Mouse (Mus musculus) G1E (cell line): ENCODE data around the gene Fam43a. TPM values are rescaled to one million over a fixed set of nuclear protein-coding genes. Genes with fewer than 3 reads are reported as not detected.

Source experiments
- ATAC-seq: 2 replicates; pipeline ENCODE4 v1.8.0; 2016; ENCODE audit warnings: mild to moderate bottlenecking; ENCODE audit not compliant: insufficient number of reproducible peaks, poor library complexity, low FRiP score, severe bottlenecking; ENCODE audit errors: extremely low read depth
- DNase-seq: peaks from one replicate; pipeline ENCODE4 v3.0.0; 2012; ENCODE audit warnings: low spot score
- H3K27me3 ChIP-seq: 2 replicates; pipeline ENCODE4 v1.6.1; 2012; ENCODE audit warnings: mild to moderate bottlenecking, low read length, inconsistent platforms; ENCODE audit not compliant: insufficient read depth
- H3K36me3 ChIP-seq: replicated peaks from 2 replicates; pipeline ENCODE3; 2012; ENCODE audit warnings: mild to moderate bottlenecking, inconsistent platforms
- H3K4me1 ChIP-seq: 2 replicates; pipeline ENCODE4 v1.6.1; 2012; ENCODE audit warnings: low read depth, low read length, inconsistent platforms, mixed read lengths; ENCODE audit not compliant: insufficient read depth
- H3K4me3 ChIP-seq: 2 replicates; pipeline ENCODE4 v1.5.1; 2012; ENCODE audit warnings: low read depth, mild to moderate bottlenecking, inconsistent platforms, low read length, moderate library complexity, mixed read lengths
- H3K9me3 ChIP-seq: replicated peaks from 2 replicates; pipeline ENCODE4 v1.6.1; 2012; ENCODE audit warnings: inconsistent platforms
- CTCF ChIP-seq: IDR thresholded peaks from 2 replicates; pipeline ENCODE4 v1.5.1; 2012; ENCODE audit warnings: low read depth, low read length, inconsistent platforms, mixed read lengths
- GATA1 ChIP-seq: IDR thresholded peaks from 2 replicates; pipeline ENCODE4 v1.6.1; 2012; ENCODE audit warnings: borderline replicate concordance, low read length, inconsistent platforms, mixed read lengths
- GATA2 ChIP-seq: IDR thresholded peaks from 2 replicates; pipeline ENCODE4 v1.6.1; 2012; ENCODE audit warnings: low read depth, low read length, inconsistent platforms, borderline replicate concordance
- POLR2AphosphoS5 ChIP-seq: IDR thresholded peaks from 2 replicates; pipeline ENCODE4 v1.6.1; 2012; ENCODE audit warnings: low read depth, low read length, inconsistent platforms; ENCODE audit not compliant: insufficient replicate concordance
- TAL1 ChIP-seq: conservative IDR thresholded peaks from 2 replicates; pipeline ENCODE4 v1.6.1; 2012; ENCODE audit warnings: low read depth, low read length, inconsistent platforms, mixed read lengths
- polyA plus RNA-seq: library from polyadenylated mRNA; stranded (reverse); fragments of >175 nt; gene quantifications from 2 replicates; pipeline ENCODE4 v1.2.3, GENCODE M21; 2012
- total RNA-seq, 2 experiments: library from RNA; stranded (forward) in 1 of 2; stranded (reverse) in 1 of 2; fragments of 200-1000 nt in 1 of 2; fragments of >200 nt in 1 of 2; fragmentation: Nextera tagmentation in 1 of 2; gene quantifications; 2 replicates each; pipeline ENCODE4 v1.2.3; 2014 to 2017

Gene Fam43a
- total and polyA plus RNA-seq, 3 experiments: 0.01 TPM; not detected in 2

DNA sequence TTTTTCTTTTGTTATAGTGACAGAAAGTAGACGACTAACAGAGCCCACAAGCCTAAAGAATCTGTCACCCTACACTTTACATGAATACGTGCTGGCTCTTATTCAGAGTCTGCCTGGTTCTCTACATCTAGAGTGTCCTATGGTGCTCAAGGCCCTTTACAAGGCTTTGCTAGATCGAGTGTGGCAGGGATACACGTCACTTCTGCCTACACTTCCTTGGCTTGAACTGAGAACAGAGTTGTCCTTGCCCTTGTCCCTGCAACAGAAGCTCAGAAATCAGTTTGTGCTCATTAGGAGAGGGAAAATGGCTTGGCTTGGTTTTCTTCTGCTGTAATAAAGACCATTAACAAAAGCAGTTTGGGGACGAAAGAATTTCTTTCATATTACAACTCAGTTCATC is 11.8 kb downstream of the Fam43a start:
- no peaks in the 10 kb centered on the region for H3K36me3 ChIP-seq
- H3K4me1 ChIP-seq: no peaks in the 10 kb centered on the region
- no peak for ATAC-seq
- H3K9me3 ChIP-seq: no peaks in the 10 kb centered on the region
- H3K27me3 ChIP-seq: peaks cover 26% of the 10 kb centered on the region
- DNase-seq: no peak
- TF ChIP-seq GATA1: no peak
- no peak for TF ChIP-seq TAL1
- TF ChIP-seq POLR2AphosphoS5: no peak
- no peak for TF ChIP-seq CTCF
- no peak for TF ChIP-seq GATA2
- H3K4me3 ChIP-seq: no peak overlapping the region

DNA sequence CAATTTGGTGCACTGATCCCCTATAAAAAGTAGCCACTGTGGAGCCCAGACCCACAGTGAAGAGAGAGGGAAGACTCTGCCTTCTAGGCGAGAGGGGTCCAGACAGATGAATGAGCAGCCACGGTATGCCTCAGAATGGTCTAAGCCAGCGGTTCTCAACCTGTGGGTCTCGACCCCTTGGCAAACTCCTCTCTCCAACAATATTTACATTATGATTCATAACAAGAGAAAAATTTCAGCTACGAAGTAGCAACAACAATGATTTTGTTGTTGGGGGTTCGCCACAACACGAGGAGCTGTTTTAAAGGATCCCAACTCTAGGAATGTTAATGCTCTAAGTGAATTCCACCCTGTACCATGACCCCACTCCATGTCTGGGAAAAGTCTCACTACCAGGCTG is 13.6 kb downstream of the Fam43a start:
- ATAC-seq: no peak
- no peaks in the 10 kb centered on the region for H3K4me1 ChIP-seq

DNA sequence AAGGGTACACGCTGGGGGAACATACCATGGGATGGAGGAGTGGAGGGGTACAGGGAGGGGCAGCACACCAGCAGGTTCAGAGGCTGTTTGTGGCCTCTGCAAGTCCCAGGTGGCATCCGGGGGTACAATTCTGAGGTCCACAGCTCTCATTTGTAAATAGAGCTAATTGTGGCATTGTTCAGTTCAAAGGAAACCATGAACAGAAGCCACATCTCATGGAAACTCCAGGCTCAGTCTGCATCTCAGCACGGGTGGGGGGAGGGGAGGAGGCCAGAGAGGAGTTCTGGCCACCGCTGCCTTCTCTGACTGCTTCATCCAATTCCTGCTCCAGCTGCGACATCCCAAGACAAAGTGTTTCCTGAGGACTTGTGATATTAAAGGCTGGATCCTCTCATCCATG is 14.6 kb downstream of the Fam43a start:
- Histone ChIP-seq H3K9me3 (no peaks in the 10 kb centered on the region), H3K36me3 (no peaks in the 10 kb centered on the region), H3K4me1 (no peaks in the 10 kb centered on the region), H3K4me3 (no peak overlapping the region), H3K27me3 (peaks cover 25% of the 10 kb centered on the region)
- ATAC-seq (no peak), DNase-seq (no peak)
- no peak for TF ChIP-seq GATA1
- TF ChIP-seq CTCF: no peak
- TF ChIP-seq TAL1: no peak
- TF ChIP-seq GATA2: no peak
- no peak for TF ChIP-seq POLR2AphosphoS5

More for the DNA sequence above, 13.6 kb downstream of the Fam43a start:
- DNase-seq: no peak
- H3K27me3 ChIP-seq: peaks cover 24% of the 10 kb centered on the region
- H3K4me3 ChIP-seq: no peak overlapping the region
- no peaks in the 10 kb centered on the region for H3K36me3 ChIP-seq
- no peaks in the 10 kb centered on the region for H3K9me3 ChIP-seq
- TF ChIP-seq GATA1: no peak
- no peak for TF ChIP-seq POLR2AphosphoS5
- TF ChIP-seq GATA2: no peak
- no peak for TF ChIP-seq TAL1
- TF ChIP-seq CTCF: no peak

DNA sequence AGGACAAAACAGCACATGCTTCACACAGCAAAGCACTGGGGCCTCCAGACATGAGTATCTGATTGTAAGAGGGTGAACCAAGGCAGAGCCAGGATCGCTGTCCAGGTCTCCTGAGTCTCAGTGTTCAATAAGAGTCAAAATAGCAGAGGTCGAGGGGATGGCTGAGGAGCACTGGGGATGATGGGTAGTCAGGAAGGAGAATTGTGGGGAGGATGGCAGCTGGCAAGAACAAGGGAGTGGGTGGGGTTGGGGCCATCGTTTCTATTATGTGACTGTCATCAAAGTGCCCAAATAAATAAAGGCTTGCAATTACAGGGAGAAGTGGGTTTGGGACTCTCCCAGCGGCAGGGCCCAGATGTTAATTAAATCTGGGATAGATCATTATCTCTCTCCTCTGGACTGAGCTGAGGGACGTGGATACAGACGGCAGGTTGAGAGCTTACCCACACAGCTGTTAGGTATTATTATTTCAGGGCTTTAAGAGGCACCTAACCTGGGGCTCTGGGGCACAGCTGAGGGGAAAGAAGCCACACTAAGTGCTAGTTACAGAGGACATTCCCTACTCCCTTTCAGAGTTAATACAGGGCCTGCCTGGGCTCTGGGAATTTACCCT is 15.3 kb downstream of the Fam43a start:
- no peaks in the 10 kb centered on the region for H3K36me3 ChIP-seq
- TF ChIP-seq TAL1 (no peak), POLR2AphosphoS5 (no peak), GATA1 (no peak)
- H3K4me1 ChIP-seq: no peaks in the 10 kb centered on the region
- H3K9me3 ChIP-seq: no peaks in the 10 kb centered on the region
- no peak overlapping the region for H3K4me3 ChIP-seq
- H3K27me3 ChIP-seq: peaks cover 27% of the 10 kb centered on the region
- DNase-seq: no peak
- no peak for ATAC-seq

DNA sequence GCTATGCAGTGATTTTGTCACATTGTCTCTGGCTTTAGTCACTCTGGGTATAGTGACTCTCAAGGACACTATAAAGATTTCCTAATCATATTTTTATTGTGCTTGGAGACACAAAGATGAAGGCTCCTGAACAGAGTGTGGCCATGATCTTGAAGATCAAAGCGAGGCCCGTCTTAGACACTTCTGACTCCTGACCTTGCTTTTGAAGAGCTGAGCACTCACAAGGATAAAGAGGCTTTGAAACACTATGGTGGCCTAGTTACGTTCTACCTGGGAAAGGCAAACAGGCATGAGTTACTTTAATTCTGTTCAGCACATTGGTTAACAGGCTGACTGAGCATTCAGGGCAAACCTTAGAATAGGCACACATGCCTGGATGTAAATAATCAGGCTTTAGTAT is 16.8 kb downstream of the Fam43a start:
- H3K27me3 ChIP-seq: peaks cover 33% of the 10 kb centered on the region
- no peaks in the 10 kb centered on the region for H3K9me3 ChIP-seq
- no peak overlapping the region for H3K4me3 ChIP-seq
- H3K4me1 ChIP-seq: no peaks in the 10 kb centered on the region
- DNase-seq (no peak), ATAC-seq (no peak)
- no peak for TF ChIP-seq POLR2AphosphoS5
- TF ChIP-seq CTCF: no peak
- TF ChIP-seq GATA1: no peak
- no peak for TF ChIP-seq GATA2
- TF ChIP-seq TAL1: no peak
- no peaks in the 10 kb centered on the region for H3K36me3 ChIP-seq

DNA sequence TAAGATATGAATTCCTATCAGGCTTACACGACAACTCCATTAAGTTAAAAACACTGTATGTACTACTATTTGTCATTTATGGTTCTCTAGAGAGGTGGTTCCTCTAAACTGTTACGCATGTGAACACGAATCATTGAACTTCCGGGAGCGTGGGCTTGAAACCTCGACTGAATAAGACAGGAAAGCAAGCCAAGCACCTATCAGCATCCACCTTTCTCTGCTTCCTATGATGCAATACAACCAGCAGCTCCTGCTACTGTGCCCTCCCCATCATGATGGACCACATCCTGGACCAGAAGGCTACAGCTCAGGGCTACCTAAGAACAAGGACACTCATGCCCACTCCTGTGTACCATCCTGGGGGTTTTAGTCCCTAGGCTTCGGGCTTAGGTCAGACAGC is 24.1 kb downstream of the Fam43a start:
- no peak for ATAC-seq

DNA sequence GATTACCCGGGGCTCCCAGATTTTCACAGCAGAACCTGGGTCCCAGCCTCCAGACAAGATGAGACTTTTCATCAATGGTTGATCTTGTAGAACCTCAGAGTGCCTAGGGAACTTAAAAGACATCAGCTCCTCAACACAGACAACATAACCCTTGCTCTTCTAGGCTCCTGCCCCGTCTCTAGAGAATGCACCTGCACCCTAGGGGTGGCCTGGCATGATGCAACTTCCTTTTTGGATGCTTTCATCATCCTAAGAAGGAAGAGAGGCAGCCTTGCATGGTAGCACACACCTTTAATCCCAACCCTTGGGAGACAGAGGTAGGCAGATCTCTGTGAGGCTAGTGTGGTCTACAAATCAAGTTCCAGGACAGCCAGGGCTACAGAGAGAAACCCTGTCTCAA is 25.1 kb downstream of the Fam43a start:
- Histone ChIP-seq H3K4me1 (no peaks in the 10 kb centered on the region), H3K4me3 (no peak overlapping the region), H3K27me3 (peaks cover 27% of the 10 kb centered on the region), H3K9me3 (no peaks in the 10 kb centered on the region), H3K36me3 (no peaks in the 10 kb centered on the region)
- DNase-seq (no peak), ATAC-seq (no peak)
- TF ChIP-seq GATA1 (no peak), POLR2AphosphoS5 (no peak), TAL1 (no peak), GATA2 (no peak), CTCF (no peak)

More for the DNA sequence above, 24.1 kb downstream of the Fam43a start:
- peaks cover 29% of the 10 kb centered on the region for H3K27me3 ChIP-seq
- no peak overlapping the region for H3K4me3 ChIP-seq
- TF ChIP-seq GATA1: no peak
- no peak for DNase-seq
- H3K9me3 ChIP-seq: no peaks in the 10 kb centered on the region
- no peaks in the 10 kb centered on the region for H3K4me1 ChIP-seq
- no peaks in the 10 kb centered on the region for H3K36me3 ChIP-seq
